Mouse (Mus musculus): ENCODE data around the gene Scrt2. TPM values are rescaled to one million over a fixed set of nuclear protein-coding genes. Genes with fewer than 3 reads are reported as not detected.

Gene Scrt2
- total RNA-seq, 2 experiments from 2014 or later, result 15.2 to 18.5 TPM

- intact Hi-C loops (cut with DNase I), result no loop called here
- peak in 1 of 2 experiments; percentile 56 for DNase-seq (ENCODE audit: low spot score in 2 of 2)
Measured at GRCm38 (mm10) chr2:152102369-152102768, 21.0 kb downstream of the Scrt2 start.

DNA sequence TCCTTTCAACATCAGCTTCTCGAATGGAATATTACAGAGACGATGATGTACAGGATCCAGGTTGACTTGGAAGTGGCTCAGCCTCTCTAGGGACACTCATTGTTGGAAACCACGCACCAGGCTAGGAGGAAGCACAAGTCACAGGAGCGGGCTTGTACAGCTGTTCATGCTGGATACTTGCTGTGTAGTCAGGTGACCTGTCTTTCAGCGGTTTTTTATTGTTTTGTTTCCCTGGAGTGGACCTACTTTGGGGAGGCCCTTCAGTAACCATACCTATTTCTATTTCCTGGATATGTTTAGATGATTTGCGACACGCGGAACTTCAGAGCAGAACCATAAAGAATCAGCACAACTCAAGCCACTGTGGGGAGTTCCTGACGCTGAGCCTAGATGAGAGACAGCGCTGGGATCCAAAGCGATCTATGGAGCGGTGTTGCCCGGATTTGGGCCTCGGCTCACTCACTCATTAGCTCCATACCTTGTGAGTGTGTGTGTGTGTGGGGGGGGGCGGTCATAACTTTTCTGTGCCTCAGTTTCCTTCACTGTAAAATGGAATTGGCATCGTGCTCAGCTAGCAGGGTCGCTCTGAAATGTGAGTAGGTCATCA lies 23.5 kb downstream of the Scrt2 start:
- no peak for DNase-seq (ENCODE audit: low spot score in 2 of 2)
- intact Hi-C loops (cut with DNase I), result no loop called here

DNA sequence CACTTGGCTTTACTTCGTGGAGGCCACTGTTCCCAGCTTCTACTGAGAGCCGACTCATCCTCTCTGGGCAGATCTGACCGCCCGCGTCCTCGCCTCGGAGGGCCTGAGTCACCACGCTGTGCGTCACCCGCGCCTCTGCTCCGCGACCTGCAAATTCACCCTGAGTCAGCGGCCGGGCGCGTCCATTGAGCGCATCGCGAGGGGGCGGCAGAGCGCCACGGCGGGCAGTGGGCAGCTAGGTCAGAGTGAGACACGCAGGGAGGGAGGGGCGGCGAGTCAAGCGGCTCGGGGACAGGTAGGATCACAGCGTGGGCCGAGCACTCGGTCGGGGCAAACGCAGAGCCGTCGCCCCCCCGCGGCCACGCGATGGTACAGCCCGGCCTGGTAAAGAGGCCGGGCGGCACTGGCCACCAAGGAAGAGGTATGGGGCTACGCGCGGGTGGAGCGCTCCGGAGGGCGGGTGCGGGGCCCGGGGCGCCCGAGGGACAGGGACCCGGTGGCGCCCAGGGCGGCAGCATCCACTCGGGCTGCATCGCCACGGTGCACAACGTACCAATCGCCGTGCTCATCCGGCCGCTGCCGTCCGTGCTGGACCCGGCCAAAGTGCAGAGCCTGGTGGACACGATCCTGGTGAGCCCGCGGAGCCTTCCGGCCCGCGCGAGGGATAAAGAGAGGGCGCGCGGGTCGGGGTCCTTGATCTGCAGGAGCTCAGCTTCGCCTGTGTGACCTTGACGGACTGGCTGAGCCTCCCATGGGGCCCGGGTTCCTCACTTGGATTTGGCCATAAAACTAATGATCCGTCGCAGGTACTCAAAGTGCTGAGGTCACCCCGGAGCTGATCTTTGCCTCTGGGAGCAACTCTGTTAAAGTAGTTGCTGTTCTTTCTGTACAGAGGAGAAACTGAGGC lies 24.2 kb downstream of the Scrt2 start, which contains the start of gene Srxn1:
TSS of gene Srxn1 (plus strand) at position 199 of the 907 bp plus-strand sequence.
- peak; percentile 88 to 91 for DNase-seq (ENCODE audit: low spot score in 2 of 2)
- intact Hi-C loops (cut with DNase I), result no loop called here

GRCm38 (mm10) chr2:152106225-152106595 lies 24.9 kb downstream of the Scrt2 start:
- no peak for DNase-seq (ENCODE audit: low spot score in 2 of 2)
- intact Hi-C loops (cut with DNase I), result no loop called here

DNA sequence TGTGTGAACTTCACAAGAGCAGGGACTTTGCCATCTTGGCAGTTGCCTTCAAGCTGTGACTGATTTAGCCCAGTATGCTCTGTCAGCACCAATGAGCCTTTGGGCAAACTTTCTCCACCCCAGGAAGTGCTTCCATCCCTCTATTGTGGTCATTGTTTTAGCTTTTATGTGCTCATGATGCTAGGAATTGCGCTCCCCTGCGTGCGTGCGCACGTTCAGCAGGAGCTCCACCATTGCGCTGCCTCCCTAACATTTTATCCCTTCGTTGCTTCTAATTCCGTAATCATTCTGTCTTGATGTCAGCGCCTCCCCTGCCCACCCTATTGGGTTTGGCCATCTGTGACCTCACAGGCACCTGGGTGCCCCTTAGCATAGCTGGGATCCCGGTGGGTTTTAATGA lies 25.3 kb downstream of the Scrt2 start:
- intact Hi-C loops (cut with DNase I), result no loop called here
- DNase-seq (ENCODE audit: low spot score in 2 of 2), result no peak

GRCm38 (mm10) chr2:152108702-152109101 lies 27.4 kb downstream of the Scrt2 start:
- intact Hi-C loops (cut with DNase I), result no loop called here
- DNase-seq (ENCODE audit: low spot score in 2 of 2), result no peak

- intact Hi-C loops (cut with DNase I), result no loop called here
- no peak for DNase-seq (ENCODE audit: low spot score in 2 of 2)
Measured at GRCm38 (mm10) chr2:152109386-152109785, 28.1 kb downstream of the Scrt2 start.

GRCm38 (mm10) chr2:152111311-152111710 lies 30.0 kb downstream of the Scrt2 start:
- intact Hi-C loops (cut with DNase I), result loop anchor here (5.0 kb wide), 1 partner anchor 256 kb away; no protein-coding TSS in a partner anchor
- peak in 1 of 2 experiments; percentile 52 for DNase-seq (ENCODE audit: low spot score in 2 of 2)

DNA sequence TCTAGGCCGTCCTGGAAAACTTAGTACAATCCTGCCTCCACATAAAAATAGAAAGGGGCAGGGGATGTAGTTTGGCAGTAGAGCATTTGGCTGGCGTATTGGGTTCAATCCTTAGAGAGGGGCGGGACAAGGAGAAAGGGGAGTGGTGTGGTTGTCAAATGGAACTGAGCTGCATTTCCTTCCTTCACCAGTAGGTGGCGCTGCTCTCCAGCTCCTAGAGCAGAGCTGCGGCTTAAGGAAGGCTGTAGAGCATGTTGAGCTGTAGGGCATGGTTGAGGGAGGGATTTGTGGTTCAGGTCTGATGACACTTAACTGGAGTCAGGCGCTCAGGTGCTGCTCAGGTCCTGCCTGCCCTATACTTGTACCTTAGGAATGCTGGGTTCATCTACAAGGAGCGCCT lies 30.6 kb downstream of the Scrt2 start:
- DNase-seq (ENCODE audit: low spot score in 2 of 2), result peak; percentile 91 to 96
- intact Hi-C loops (cut with DNase I), result loop anchor here (1.0 to 5.0 kb wide), 2 partner anchors 85 to 255 kb away; no protein-coding TSS in a partner anchor

GRCm38 (mm10) chr2:152112490-152112889 lies 31.2 kb downstream of the Scrt2 start:
- intact Hi-C loops (cut with DNase I), result loop anchor here (1.0 to 5.0 kb wide), 2 partner anchors 85 to 255 kb away; no protein-coding TSS in a partner anchor
- DNase-seq (ENCODE audit: low spot score in 2 of 2), result no peak

DNA sequence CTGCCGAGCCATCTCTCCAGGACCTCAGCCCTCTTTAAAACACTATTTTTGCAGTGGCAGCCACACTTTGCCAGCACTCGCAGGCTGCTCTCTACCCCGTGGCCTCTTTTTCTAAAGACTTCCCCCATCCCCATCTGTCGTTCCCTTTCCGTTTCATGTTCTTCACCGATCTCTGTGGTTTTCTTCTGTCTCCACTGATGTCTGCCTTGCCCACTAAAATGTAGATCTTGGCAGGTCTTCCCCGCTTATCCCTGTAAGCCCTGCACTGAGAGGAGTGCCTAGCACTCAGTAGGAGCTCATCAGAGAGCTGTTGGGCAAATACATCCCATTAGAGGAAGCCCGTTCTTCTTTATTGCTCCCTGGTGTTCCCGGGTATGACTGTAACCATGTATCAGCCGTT lies 31.6 kb downstream of the Scrt2 start:
- peak in 1 of 2 experiments; percentile 85 for DNase-seq (ENCODE audit: low spot score in 2 of 2)
- intact Hi-C loops (cut with DNase I), result loop anchor here (1.0 to 5.0 kb wide), 2 partner anchors 84 to 254 kb away; no protein-coding TSS in a partner anchor

DNA sequence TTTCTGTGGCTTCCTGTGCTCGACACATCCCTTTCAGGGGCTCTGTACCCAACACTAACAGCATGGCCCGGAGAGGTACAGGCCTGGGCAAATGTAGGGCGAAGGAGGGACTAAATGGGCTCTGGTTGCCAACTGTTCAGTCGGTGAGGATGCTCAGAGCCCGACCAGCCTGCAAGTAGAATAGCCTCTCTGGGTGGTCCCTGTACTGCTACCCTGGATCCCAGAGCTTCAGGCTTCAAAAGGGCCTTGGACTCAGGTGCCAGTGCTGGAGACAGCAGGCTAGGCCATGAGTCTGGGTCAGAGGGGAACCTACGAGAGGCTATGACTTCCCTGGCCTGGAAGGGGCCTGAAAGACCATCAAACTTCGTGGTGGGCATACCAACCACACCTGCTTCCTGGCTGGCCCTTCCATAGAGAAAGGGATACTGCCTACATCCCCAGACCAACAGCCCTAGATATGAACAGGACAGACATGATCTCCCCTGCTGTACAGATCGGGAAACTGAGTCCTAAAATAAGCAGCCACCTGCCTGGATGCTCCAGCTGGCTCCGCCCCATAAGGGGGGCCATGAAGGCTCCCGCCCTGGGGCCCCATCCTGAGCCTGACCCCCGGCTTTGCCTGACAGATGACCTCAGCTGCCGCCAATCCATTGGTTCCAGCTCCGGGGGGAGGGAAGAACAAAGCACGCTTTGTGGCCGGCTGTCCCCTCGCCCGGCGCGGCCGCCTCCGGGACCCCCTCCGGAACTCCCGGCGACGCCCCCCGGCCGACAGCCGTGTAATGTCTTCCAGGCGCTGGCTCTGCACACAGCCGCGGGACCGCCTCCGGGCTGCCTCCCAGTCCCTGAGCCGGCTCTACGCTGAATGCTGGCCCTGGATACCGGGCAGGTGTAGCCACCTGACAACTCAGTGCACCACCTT lies 33.0 kb downstream of the Scrt2 start:
- DNase-seq (ENCODE audit: low spot score in 2 of 2), result no peak
- intact Hi-C loops (cut with DNase I), result loop anchor here (5.0 kb wide), 1 partner anchor 253 kb away; no protein-coding TSS in a partner anchor

- no peak for DNase-seq (ENCODE audit: low spot score in 2 of 2)
- intact Hi-C loops (cut with DNase I), result no loop called here
Measured at GRCm38 (mm10) chr2:152117694-152118093, 36.4 kb downstream of the Scrt2 start.

GRCm38 (mm10) chr2:152119228-152119865 lies 38.0 kb downstream of the Scrt2 start:
- intact Hi-C loops (cut with DNase I), result no loop called here

GRCm38 (mm10) chr2:152122896-152123295 lies 41.6 kb downstream of the Scrt2 start:
- peak in 1 of 2 experiments; percentile 47 for DNase-seq (ENCODE audit: low spot score in 2 of 2)
- intact Hi-C loops (cut with DNase I), result no loop called here

More at GRCm38 (mm10) chr2:152119228-152119865, 38.0 kb downstream of the Scrt2 start:
- no peak for DNase-seq (ENCODE audit: low spot score in 2 of 2)

- DNase-seq (ENCODE audit: low spot score in 2 of 2), result no peak
- intact Hi-C loops (cut with DNase I), result no loop called here
Measured at GRCm38 (mm10) chr2:152128597-152128996, 47.3 kb downstream of the Scrt2 start.

GRCm38 (mm10) chr2:152129778-152130177 lies 48.4 kb downstream of the Scrt2 start:
- intact Hi-C loops (cut with DNase I), result no loop called here
- DNase-seq (ENCODE audit: low spot score in 2 of 2), result peak; percentile 38 to 86

DNA sequence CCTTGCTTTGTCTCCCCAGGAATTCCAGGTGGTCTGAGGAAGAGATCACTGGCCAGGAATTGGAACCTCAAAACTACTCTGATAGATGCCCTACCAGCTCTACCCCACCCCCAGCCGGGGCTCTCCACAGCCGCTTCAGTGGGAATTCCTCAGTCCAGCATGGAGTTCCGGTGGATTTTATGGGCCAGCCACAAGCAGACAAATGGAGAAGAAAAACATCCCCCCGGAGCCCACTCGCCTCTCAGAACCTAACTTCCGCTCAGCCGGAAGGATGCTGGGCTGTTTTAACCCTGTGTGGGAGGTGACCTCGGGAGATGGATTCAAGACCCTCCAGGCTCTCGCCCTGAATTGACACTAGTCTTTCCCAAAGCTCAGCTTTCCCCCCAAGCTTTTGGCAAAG lies 50.7 kb downstream of the Scrt2 start:
- intact Hi-C loops (cut with DNase I), result no loop called here
- DNase-seq (ENCODE audit: low spot score in 2 of 2), result no peak

DNA sequence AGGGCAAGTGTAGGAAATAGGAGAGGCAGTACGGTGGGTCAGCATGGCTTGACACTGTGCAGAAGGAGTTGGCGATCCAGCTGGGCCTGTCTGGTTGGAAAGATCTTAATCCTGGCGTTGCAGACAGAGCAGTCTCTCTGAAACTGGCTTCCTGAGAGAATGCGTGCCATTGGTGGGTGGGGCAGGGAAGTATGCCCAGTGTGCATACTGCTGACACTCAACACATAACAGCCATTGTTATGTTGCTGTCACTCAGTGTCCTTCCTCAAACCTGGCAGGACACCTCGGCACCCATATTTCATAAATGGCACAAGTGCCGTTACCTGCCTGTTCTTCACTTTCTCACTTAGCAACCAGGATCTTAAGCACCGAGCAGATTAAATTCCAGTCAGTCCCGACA lies 51.4 kb downstream of the Scrt2 start:
- intact Hi-C loops (cut with DNase I), result no loop called here
- DNase-seq (ENCODE audit: low spot score in 2 of 2), result no peak
